Mouse (Mus musculus) bone marrow macrophage, adult 2 months (primary cell): ENCODE results near the gene Mettl27. TPM values are rescaled to one million over a fixed set of nuclear protein-coding genes. Genes with fewer than 3 reads are reported as not detected.
A peak's percentile ranks its signal among the peaks of the same experiment; 100 is the strongest.
"Not testable (repeated sequence)": the region's sequence is repeated elsewhere in the genome, so short reads cannot be mapped to it uniquely, and the experiment has no call there.

ENCODE experiments used
- H3K27ac ChIP-seq: 2 replicates; pipeline ENCODE4 v1.5.1; 2012; ENCODE audit warnings: low read depth, low read length; ENCODE audit not compliant: insufficient read depth
- H3K4me1 ChIP-seq: 2 replicates; pipeline ENCODE4 v1.6.1; 2012; ENCODE audit warnings: low read length; ENCODE audit not compliant: control insufficient read depth, insufficient read depth
- H3K4me3 ChIP-seq: 2 replicates; pipeline ENCODE4 v1.5.1; 2012; ENCODE audit warnings: mild to moderate bottlenecking, low read length, moderate library complexity; ENCODE audit not compliant: insufficient read depth
- CTCF ChIP-seq: IDR thresholded peaks from 2 replicates; pipeline ENCODE4 v1.5.1; 2012; ENCODE audit warnings: low read depth, mild to moderate bottlenecking, low read length, moderate library complexity
- POLR2A ChIP-seq: IDR thresholded peaks from 2 replicates; pipeline ENCODE4 v1.6.1; 2012; ENCODE audit warnings: mild to moderate bottlenecking, low read depth, low read length, borderline replicate concordance
- polyA plus RNA-seq: library from polyadenylated mRNA; stranded (reverse); fragments of >200 nt; gene quantifications from 2 replicates; pipeline ENCODE4 v1.2.4, GENCODE M21; 2012; ENCODE audit not compliant: missing spikeins, insufficient read depth, insufficient read length

Mettl27 gene
- polyA plus RNA-seq, 1 experiment: 7.0 TPM

GRCm38 (mm10) chr5:134946857-134947255 is 14.7 kb downstream of the Mettl27 start, which contains the start of gene Cldn4:
Cldn4 (minus strand) TSS chr5:134946934.
- H3K27ac ChIP-seq: no peak within 1 kb of the TSS
- H3K4me1 ChIP-seq: peaks cover 17% of the 10 kb centered on the region
- no peak for TF ChIP-seq POLR2A
- no peak for TF ChIP-seq CTCF
- no peak within 1 kb of the TSS for H3K4me3 ChIP-seq

DNA sequence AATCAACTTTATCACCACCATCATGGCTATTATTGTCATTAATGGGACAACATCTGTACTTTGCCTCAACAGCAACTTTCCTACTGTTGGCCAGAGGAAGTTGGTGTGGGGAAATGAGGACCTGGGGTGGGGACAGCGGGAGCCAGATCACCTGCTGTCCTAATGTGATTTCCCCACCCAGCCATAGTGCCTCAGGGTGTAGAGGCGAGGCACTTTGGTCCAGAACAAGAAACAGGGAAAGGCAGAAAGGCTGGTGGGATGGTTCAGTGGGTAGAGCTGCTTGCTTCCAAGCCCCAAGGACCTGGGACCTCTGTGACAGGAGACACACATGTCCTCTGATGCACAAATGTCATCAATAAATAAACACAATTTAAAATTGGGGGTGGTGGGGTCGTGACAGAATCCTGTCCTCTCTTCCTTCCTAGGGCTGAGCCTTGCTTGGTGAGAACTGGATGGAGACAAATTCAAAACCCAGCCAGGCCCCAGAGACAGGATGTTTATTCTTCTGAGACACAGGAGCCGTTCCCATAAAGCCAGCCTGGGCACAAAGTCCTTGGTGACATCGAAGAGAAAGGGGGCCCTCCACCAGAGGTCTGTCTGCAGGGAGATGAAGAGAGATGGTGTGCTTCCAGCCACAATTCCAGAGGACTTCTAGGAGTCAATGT is 15.4 kb downstream of the Mettl27 start:
- H3K4me1 ChIP-seq: peaks cover 15% of the 10 kb centered on the region
- no peak overlapping the region for H3K27ac ChIP-seq
- no peak overlapping the region for H3K4me3 ChIP-seq
- no peak for TF ChIP-seq POLR2A

DNA sequence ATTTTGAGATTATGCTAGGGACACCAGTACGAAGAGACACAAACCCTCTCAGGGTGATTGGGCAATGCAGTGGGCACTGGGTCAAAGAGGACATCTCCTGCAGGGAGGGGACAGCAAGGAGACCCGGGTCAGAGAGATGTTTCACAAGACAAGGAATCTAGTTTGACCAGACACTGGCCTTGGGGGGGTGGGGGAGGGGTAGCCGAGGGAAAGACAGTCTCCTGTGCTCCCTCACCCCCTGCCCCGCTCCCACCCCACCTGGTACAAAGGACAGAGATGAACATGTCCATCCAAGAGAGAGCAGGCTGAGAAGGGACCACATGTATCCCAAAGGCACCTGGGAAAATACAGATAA is 15.9 kb downstream of the Mettl27 start:
- peaks cover 10% of the 10 kb centered on the region for H3K4me1 ChIP-seq
- H3K27ac ChIP-seq: no peak overlapping the region
- H3K4me3 ChIP-seq: no peak overlapping the region
- TF ChIP-seq POLR2A (no peak), CTCF (no peak)

DNA sequence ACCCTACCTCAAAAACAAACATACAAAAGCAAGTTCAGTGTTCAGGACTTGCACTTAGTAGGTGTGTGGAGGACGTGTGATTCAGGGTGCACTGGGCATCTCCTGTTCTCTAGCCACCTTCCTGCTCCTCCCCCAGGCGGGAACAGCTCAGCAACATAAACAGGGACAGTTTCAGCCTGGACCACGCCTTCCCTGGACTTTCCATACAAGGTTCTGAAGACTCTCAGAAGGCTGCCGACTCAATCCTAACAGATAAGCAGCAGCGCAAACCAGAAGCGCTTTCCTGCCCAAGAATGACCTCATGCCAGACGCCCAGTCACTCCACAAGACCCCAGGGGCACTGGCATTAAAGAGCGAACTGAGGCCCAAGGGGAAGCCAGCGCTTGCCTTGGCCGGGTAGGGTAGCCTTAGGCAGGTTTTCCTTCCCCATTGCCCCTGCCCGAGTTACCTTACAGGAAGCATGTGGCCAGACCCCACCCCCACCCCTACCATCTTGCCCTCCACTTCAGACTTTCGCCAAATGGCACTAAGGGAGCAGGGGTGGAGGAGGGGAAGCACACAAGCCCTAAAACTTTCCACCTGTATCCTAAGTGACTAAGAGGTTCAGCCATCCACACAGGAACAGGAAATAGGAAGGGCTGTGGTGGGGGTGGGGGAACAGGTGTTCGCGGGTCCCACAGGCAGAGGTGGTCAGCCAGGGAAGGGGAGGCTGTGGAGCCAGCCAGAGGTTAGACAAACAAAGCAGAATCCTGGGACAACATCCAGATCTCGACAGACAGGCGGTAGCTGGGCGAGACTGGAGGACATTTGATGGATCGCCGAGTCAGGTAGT is 19.1 kb downstream of the Mettl27 start:
- Histone ChIP-seq H3K4me3 (no peak overlapping the region), H3K27ac (no peak overlapping the region), H3K4me1 (peaks cover 13% of the 10 kb centered on the region; the same call in 1 of the 2 replicates)
- no peak for TF ChIP-seq CTCF
- TF ChIP-seq POLR2A: no peak

DNA sequence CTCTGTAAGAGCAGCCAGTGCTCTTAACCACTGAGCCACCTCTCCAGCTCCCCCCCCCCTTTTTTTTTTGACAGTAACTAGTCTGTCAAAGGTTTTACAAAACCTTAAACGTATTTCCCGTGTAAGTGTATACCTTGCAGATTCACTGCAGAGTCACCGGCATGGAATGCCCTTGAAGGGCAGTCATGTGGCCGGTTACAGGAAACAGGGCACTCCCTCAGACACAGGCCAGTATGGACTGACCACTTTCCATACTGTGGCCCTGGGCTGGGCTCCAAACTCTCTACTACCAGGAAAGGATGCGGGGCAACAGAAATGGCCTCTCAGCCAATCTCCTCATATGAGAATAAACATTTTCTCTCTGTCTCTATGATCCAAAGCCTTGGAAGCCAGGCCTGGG is 23.3 kb downstream of the Mettl27 start:
- Histone ChIP-seq H3K27ac (no peak overlapping the region), H3K4me1 (peaks cover 42% of the 10 kb centered on the region), H3K4me3 (no peak overlapping the region)
- TF ChIP-seq POLR2A (no peak), CTCF (no peak)

- Histone ChIP-seq H3K27ac (peak overlapping the region; percentile 41), H3K4me1 (peaks cover 41% of the 10 kb centered on the region)
Measured at GRCm38 (mm10) chr5:134959114-134959513, 26.9 kb downstream of the Mettl27 start.

GRCm38 (mm10) chr5:134960430-134960829 is 28.3 kb downstream of the Mettl27 start:
- H3K4me1 ChIP-seq: peaks cover 41% of the 10 kb centered on the region
- no peak overlapping the region for H3K27ac ChIP-seq

More at GRCm38 (mm10) chr5:134959114-134959513, 26.9 kb downstream of the Mettl27 start:
- TF ChIP-seq POLR2A (no peak), CTCF (no peak)
- no peak overlapping the region for H3K4me3 ChIP-seq

GRCm38 (mm10) chr5:134961519-134961918 is 29.4 kb downstream of the Mettl27 start:
- Histone ChIP-seq H3K4me1 (peaks cover 40% of the 10 kb centered on the region), H3K27ac (no peak overlapping the region), H3K4me3 (no peak overlapping the region)
- TF ChIP-seq POLR2A (no peak), CTCF (no peak)

More at GRCm38 (mm10) chr5:134960430-134960829, 28.3 kb downstream of the Mettl27 start:
- TF ChIP-seq POLR2A: no peak
- no peak for TF ChIP-seq CTCF
- H3K4me3 ChIP-seq: no peak overlapping the region

- H3K4me3 ChIP-seq: no peak overlapping the region
- TF ChIP-seq POLR2A: no peak
- no peak for TF ChIP-seq CTCF
- H3K27ac ChIP-seq: no peak overlapping the region
- H3K4me1 ChIP-seq: peaks cover 25% of the 10 kb centered on the region
Measured at GRCm38 (mm10) chr5:134963546-134963945, 31.4 kb downstream of the Mettl27 start.

GRCm38 (mm10) chr5:134964655-134965054 is 32.5 kb downstream of the Mettl27 start:
- H3K4me1 ChIP-seq: peaks cover 17% of the 10 kb centered on the region
- not testable (repeated sequence) for H3K4me3 ChIP-seq, H3K27ac ChIP-seq
